In genomic region chr9:34995660-34996378, GRCm38 (mm10) we compare ENCODE assay signal across 10 mouse cellular contexts.
A peak's percentile ranks its signal among the peaks of the same experiment; 100 is the strongest.
DNase-seq lines count a peak whose midpoint lies in the region; ATAC-seq and TF ChIP-seq lines count a peak whose summit lies in the region.
"Had no signal": no experiment of that assay in that cellular context is flagged by ENCODE, and none has a peak within 500 bp of the region (broad histone marks: within the 10 kb centered on the region; RNA-seq: fewer than 3 reads in every experiment).

No protein-coding gene starts in this region.

- peaks cover 2% of the 10 kb centered on the region for H3K4me1 ChIP-seq in thymus, adult 2 months (replicated peaks; ENCODE audit: control insufficient read depth, insufficient read depth, low read length)
- H3K4me1 ChIP-seq in liver, embryonic 12.5 days, result no peaks in the 10 kb centered on the region

- no peak overlapping the region for H3K27ac ChIP-seq in thymus, adult 2 months (ENCODE audit: control insufficient read depth, insufficient read depth, low read length)
- H3K27ac ChIP-seq in liver, embryonic 12.5 days, result no peak overlapping the region
- H3K27ac ChIP-seq: liver, embryonic 14.5 days; stomach, embryonic 15.5 days had no signal

- ATAC-seq in frontal cortex, adult (ENCODE audit: low TSS enrichment), result peak; percentile 80
- ATAC-seq in liver, embryonic 12.5 days, result no peak

- H3K4me2 ChIP-seq in liver, embryonic 12.5 days, result no peak overlapping the region
- H3K4me2 ChIP-seq: stomach, embryonic 15.5 days had no signal

- no peaks in the 10 kb centered on the region for H3K27me3 ChIP-seq in thymus, adult 2 months (ENCODE audit: control insufficient read depth, insufficient read depth, low read length)
- no peaks in the 10 kb centered on the region; the same call in 1 of the 2 replicates for H3K27me3 ChIP-seq in liver, embryonic 12.5 days (replicated peaks)
- H3K27me3 ChIP-seq: stomach, embryonic 15.5 days had no signal

- peak; percentile 20 for DNase-seq in ovary, adult 18-20 months (ENCODE audit: low spot score)
- DNase-seq in ovary, postnatal 14 days (ENCODE audit: low spot score), result no peak
- peak; percentile 47 to 50 for DNase-seq in left cerebral cortex, postnatal 14 days (ENCODE audit: low spot score in 2 of 2)
- DNase-seq in right cerebral cortex, postnatal 25 days, result peak; percentile 48
- no peak for DNase-seq in MN1 (ENCODE audit: low spot score)
- no peak for DNase-seq in thymus, adult 2 months

- no peak for TF ChIP-seq POLR2A in thymus, adult 2 months (IDR thresholded peaks at IDR 0.05; ENCODE audit: control insufficient read depth, extremely low read depth, insufficient read depth, low read length, poor library complexity)

- TF ChIP-seq CTCF in thymus, adult 2 months (IDR thresholded peaks at IDR 0.05; ENCODE audit: borderline replicate concordance, control insufficient read depth, extremely low read depth, insufficient read depth, low read length, poor library complexity), result no peak

- H3K9ac ChIP-seq in liver, embryonic 12.5 days, result no peak overlapping the region
- H3K9ac ChIP-seq: liver, embryonic 14.5 days; stomach, embryonic 15.5 days had no signal

- WGBS in thymus, adult 2 months, result 28% methylated on average over 15 of the region's 15 CpGs
- WGBS in liver, embryonic 12.5 days (ENCODE audit: insufficient replicate concordance), result 50% methylated on average over 15 of the region's 15 CpGs

- H3K36me3 ChIP-seq in thymus, adult 2 months (ENCODE audit: control insufficient read depth, insufficient read depth, low read length), result no peaks in the 10 kb centered on the region
- H3K36me3 ChIP-seq in liver, embryonic 12.5 days, result no peaks in the 10 kb centered on the region
- H3K36me3 ChIP-seq: stomach, embryonic 15.5 days had no signal

- H3K9me3 ChIP-seq in liver, embryonic 12.5 days (replicated peaks), result no peaks in the 10 kb centered on the region
- H3K9me3 ChIP-seq: stomach, embryonic 15.5 days had no signal

- intact Hi-C loops in left cerebral cortex, postnatal 14 days (cut with DNase I), result no loop called here

- H3K4me3 ChIP-seq in thymus, adult 2 months (ENCODE audit: control insufficient read depth, insufficient read depth, low read length), result no peak overlapping the region
- H3K4me3 ChIP-seq in liver, embryonic 12.5 days, result no peak overlapping the region
- H3K4me3 ChIP-seq: stomach, embryonic 15.5 days had no signal

Comparison
In these comparisons a context has a peak if more than half of its experiments do, and no peak if none do; other contexts are left out.
1. DNase-seq: peak in ovary, adult 18-20 months (single experiment), left cerebral cortex, postnatal 14 days (2 of 2) and right cerebral cortex, postnatal 25 days (single experiment); none in ovary, postnatal 14 days (single experiment), MN1 (single experiment) and thymus, adult 2 months (single experiment).